Mouse (Mus musculus) CH12.LX (cell line): ENCODE data around the gene Nphp3.

Source experiments
- CTCF ChIP-seq, 2 experiments: IDR thresholded peaks in 1 of 2; conservative IDR thresholded peaks in 1 of 2; 2 replicates each; pipeline ENCODE4 v1.5.1; 2011 to 2012; ENCODE audit warnings: low read depth in 2 of 2, low read length in 2 of 2, improper control_type of control experiment in 1 of 2, inconsistent platforms in 1 of 2, mild to moderate bottlenecking in 1 of 2, moderate library complexity in 1 of 2
- EP300 ChIP-seq: IDR thresholded peaks from 2 replicates; pipeline ENCODE4 v1.6.1; 2011; ENCODE audit warnings: low read length, improper control_type of control experiment
- GABPA ChIP-seq: IDR thresholded peaks from 2 replicates; pipeline ENCODE4 v1.6.1; 2012; ENCODE audit warnings: low read depth, low read length, improper control_type of control experiment, inconsistent platforms; ENCODE audit not compliant: insufficient replicate concordance
- MAFK ChIP-seq: IDR thresholded peaks from 2 replicates; pipeline ENCODE4 v1.6.1; 2011; ENCODE audit warnings: low read length, improper control_type of control experiment; ENCODE audit not compliant: insufficient replicate concordance
- NELFE ChIP-seq: IDR thresholded peaks from 2 replicates; pipeline ENCODE4 v1.6.1; 2011; ENCODE audit warnings: low read depth, low read length, improper control_type of control experiment
- RCOR1 ChIP-seq: conservative IDR thresholded peaks from 2 replicates; pipeline ENCODE4 v1.6.1; 2012; ENCODE audit warnings: low read depth, mild to moderate bottlenecking, inconsistent platforms, low read length, improper control_type of control experiment
- USF2 ChIP-seq: conservative IDR thresholded peaks from 2 replicates; pipeline ENCODE4 v1.6.1; 2011; ENCODE audit warnings: low read depth, low read length, improper control_type of control experiment
- ZC3H11A ChIP-seq: IDR thresholded peaks from 2 replicates; pipeline ENCODE4 v1.6.1; 2012; ENCODE audit warnings: low read depth, mild to moderate bottlenecking, inconsistent platforms, low read length, improper control_type of control experiment

GRCm38 (mm10) chr9:104021026-104021425, 18.7 kb downstream of the Nphp3 start:
- no peak for TF ChIP-seq ZC3H11A
- no peak for TF ChIP-seq MAFK
- TF ChIP-seq GABPA, result no peak
- no peak for TF ChIP-seq CTCF (conservative IDR thresholded peaks at IDR 0.05 in 1 of 2, IDR thresholded peaks at IDR 0.05 in 1 of 2; ENCODE audit: low read depth in 2 of 2, low read length in 2 of 2)
- TF ChIP-seq NELFE, result no peak
- TF ChIP-seq USF2, result no peak
- no peak for TF ChIP-seq EP300
- no peak for TF ChIP-seq RCOR1
